Mouse (Mus musculus): ENCODE results near the gene Tmem251. TPM values are rescaled to one million over a fixed set of nuclear protein-coding genes. Genes with fewer than 3 reads are reported as not detected.

Gene Tmem251
- polyA plus RNA-seq, 1 experiment = 3.9 TPM

GRCm38 (mm10) chr12:102705216-102705871 lies 38.2 kb upstream of the Tmem251 start:
- TF ChIP-seq POLR2A (IDR thresholded peaks at IDR 0.05; ENCODE audit: borderline replicate concordance, insufficient read depth, low read length) (no peak; the same call in 1 of the 2 replicates), CTCF (IDR thresholded peaks at IDR 0.05; ENCODE audit: borderline replicate concordance, insufficient read depth, low read depth, low read length) (peak; percentile 72; the same call in 1 of the 2 replicates)
- peak; percentile 89 to 95 for DNase-seq
- peaks cover 14% of the 10 kb centered on the region for H3K4me1 ChIP-seq (ENCODE audit: control insufficient read depth, insufficient read depth, low read length)
- H3K4me3 ChIP-seq (replicated peaks; ENCODE audit: insufficient read depth, low read depth, low read length) = peak overlapping the region; percentile 50
- H3K27me3 ChIP-seq (ENCODE audit: control insufficient read depth, insufficient read depth, low read length) = no peaks in the 10 kb centered on the region
- H3K27ac ChIP-seq (ENCODE audit: insufficient read depth, low read length) = peak overlapping the region; percentile 58
- 2% methylated on average over 45 of the region's 45 CpGs for WGBS

DNA sequence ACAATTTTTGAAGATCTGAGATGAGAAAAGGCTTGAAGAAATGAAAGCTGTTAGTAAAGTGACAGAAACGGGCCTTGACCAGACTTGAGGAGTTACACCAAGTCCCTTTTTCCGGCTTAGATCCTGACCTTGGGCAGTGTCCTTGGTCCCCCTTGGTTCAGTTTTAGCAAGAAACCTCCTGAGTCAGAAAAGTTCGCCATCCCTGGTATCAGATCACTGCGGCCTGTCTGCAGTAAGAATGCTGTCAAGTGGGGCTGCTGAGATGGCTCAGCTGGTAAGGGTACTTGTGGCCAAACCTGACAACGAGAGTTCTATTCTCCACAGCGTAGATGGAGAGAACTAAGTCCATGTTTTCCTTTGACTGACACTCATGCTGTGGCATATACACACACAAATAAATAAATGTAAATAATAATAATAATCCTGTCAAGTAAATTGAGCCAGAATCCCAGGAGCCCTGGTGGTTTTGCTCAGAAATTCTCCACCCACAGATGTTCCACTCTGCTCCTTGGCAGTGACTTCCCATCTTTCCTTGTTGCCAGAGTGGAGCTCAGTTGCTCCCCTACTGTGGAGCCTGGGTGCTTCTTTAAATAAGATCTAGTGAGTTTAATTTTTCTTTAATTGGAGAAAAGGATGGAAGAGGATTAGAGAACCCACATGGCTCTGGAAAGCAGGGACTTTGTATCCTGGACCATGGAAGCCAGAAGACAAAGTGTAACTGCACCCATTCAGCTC lies 37.5 kb upstream of the Tmem251 start:
- no peak for TF ChIP-seq CTCF (IDR thresholded peaks at IDR 0.05; ENCODE audit: borderline replicate concordance, insufficient read depth, low read depth, low read length)
- Histone ChIP-seq H3K27me3 (ENCODE audit: control insufficient read depth, insufficient read depth, low read length) (no peaks in the 10 kb centered on the region), H3K4me3 (replicated peaks; ENCODE audit: insufficient read depth, low read depth, low read length) (no peak overlapping the region), H3K27ac (ENCODE audit: insufficient read depth, low read length) (peak overlapping the region; percentile 58; the same call in 1 of the 2 replicates), H3K4me1 (ENCODE audit: control insufficient read depth, insufficient read depth, low read length) (peaks cover 20% of the 10 kb centered on the region)
- 87% methylated on average over 6 of the region's 6 CpGs for WGBS
- peak in 1 of 2 experiments; percentile 20 for DNase-seq

- no peak overlapping the region for H3K27ac ChIP-seq (ENCODE audit: insufficient read depth, low read length)
- H3K27me3 ChIP-seq (ENCODE audit: control insufficient read depth, insufficient read depth, low read length) = no peaks in the 10 kb centered on the region
- H3K4me1 ChIP-seq (ENCODE audit: control insufficient read depth, insufficient read depth, low read length) = peaks cover 22% of the 10 kb centered on the region; the same call in 1 of the 2 replicates
- H3K4me3 ChIP-seq (replicated peaks; ENCODE audit: insufficient read depth, low read depth, low read length) = no peak overlapping the region
- WGBS = 98% methylated on average over 10 of the region's 10 CpGs
- no peak for TF ChIP-seq POLR2A (IDR thresholded peaks at IDR 0.05; ENCODE audit: borderline replicate concordance, insufficient read depth, low read length)
- no peak for TF ChIP-seq CTCF (IDR thresholded peaks at IDR 0.05; ENCODE audit: borderline replicate concordance, insufficient read depth, low read depth, low read length)
- no peak for DNase-seq
These were observed 36.6 kb upstream of the Tmem251 start for GRCm38 (mm10) chr12:102706833-102707463.

- Histone ChIP-seq H3K4me3 (replicated peaks; ENCODE audit: insufficient read depth, low read depth, low read length) (no peak overlapping the region), H3K4me1 (ENCODE audit: control insufficient read depth, insufficient read depth, low read length) (peaks cover 17% of the 10 kb centered on the region; the same call in 1 of the 2 replicates), H3K27me3 (ENCODE audit: control insufficient read depth, insufficient read depth, low read length) (no peaks in the 10 kb centered on the region), H3K27ac (ENCODE audit: insufficient read depth, low read length) (no peak overlapping the region)
- WGBS = 91% methylated on average over 11 of the region's 11 CpGs
- peak in 1 of 2 experiments; percentile 25 for DNase-seq
- TF ChIP-seq POLR2A (IDR thresholded peaks at IDR 0.05; ENCODE audit: borderline replicate concordance, insufficient read depth, low read length) (no peak), CTCF (IDR thresholded peaks at IDR 0.05; ENCODE audit: borderline replicate concordance, insufficient read depth, low read depth, low read length) (no peak)
These were observed 35.3 kb upstream of the Tmem251 start for GRCm38 (mm10) chr12:102708220-102708619.

- WGBS = 82% methylated on average over 5 of the region's 5 CpGs
- Histone ChIP-seq H3K4me1 (ENCODE audit: control insufficient read depth, insufficient read depth, low read length) (peaks cover 17% of the 10 kb centered on the region; the same call in 1 of the 2 replicates), H3K4me3 (replicated peaks; ENCODE audit: insufficient read depth, low read depth, low read length) (no peak overlapping the region), H3K27me3 (ENCODE audit: control insufficient read depth, insufficient read depth, low read length) (no peaks in the 10 kb centered on the region), H3K27ac (ENCODE audit: insufficient read depth, low read length) (no peak overlapping the region; the same call in 1 of the 2 replicates)
- DNase-seq = peak in 1 of 2 experiments; percentile 12
- TF ChIP-seq POLR2A (IDR thresholded peaks at IDR 0.05; ENCODE audit: borderline replicate concordance, insufficient read depth, low read length) (no peak), CTCF (IDR thresholded peaks at IDR 0.05; ENCODE audit: borderline replicate concordance, insufficient read depth, low read depth, low read length) (no peak)
These were observed 33.7 kb upstream of the Tmem251 start for GRCm38 (mm10) chr12:102709896-102710295.

GRCm38 (mm10) chr12:102710851-102711375 lies 32.6 kb upstream of the Tmem251 start:
- no peak overlapping the region for H3K4me3 ChIP-seq (replicated peaks; ENCODE audit: insufficient read depth, low read depth, low read length)
- 15% methylated on average over 4 of the region's 4 CpGs for WGBS
- TF ChIP-seq CTCF (IDR thresholded peaks at IDR 0.05; ENCODE audit: borderline replicate concordance, insufficient read depth, low read depth, low read length) (no peak; the same call in 1 of the 2 replicates), POLR2A (IDR thresholded peaks at IDR 0.05; ENCODE audit: borderline replicate concordance, insufficient read depth, low read length) (no peak)

DNA sequence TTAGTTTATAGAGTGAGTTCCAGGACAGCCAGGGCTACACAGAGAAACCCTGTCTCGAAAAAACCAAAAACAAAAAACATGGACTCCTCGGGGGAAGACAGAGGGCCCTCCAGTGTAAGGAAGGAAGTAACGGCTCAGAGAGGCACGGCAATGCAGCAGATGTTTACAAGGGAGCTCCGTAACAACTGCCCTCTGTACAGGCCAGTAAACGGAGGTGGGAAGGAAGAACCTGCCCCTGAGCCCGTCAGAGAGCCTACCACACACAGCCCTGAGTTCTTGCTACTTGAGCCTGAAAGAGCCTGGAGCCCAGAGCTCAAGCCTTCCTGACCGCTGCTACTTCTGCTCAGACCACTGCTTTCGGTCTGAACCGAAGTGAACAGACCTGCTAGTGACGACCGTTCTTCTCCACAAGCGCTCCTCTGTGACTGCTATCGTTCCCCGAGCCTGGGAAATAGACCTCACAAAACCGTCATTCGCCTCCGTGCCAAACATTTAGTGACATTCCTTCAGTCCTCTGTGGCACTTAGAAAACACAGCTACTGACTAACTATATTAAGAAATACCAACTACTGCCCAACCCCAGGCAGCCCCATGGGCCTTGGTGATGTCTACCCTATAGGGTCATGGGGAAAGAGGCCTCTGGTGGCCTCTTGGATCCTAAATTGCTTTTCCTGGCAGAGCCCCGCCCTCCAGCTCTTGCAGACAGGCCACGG lies 30.3 kb upstream of the Tmem251 start:
- no peak overlapping the region for H3K27ac ChIP-seq (ENCODE audit: insufficient read depth, low read length)
- H3K27me3 ChIP-seq (ENCODE audit: control insufficient read depth, insufficient read depth, low read length) = no peaks in the 10 kb centered on the region
- WGBS = 89% methylated on average over 20 of the region's 20 CpGs
- DNase-seq = no peak
- no peak overlapping the region for H3K4me3 ChIP-seq (replicated peaks; ENCODE audit: insufficient read depth, low read depth, low read length)
- H3K4me1 ChIP-seq (ENCODE audit: control insufficient read depth, insufficient read depth, low read length) = peaks cover 17% of the 10 kb centered on the region; the same call in 1 of the 2 replicates
- TF ChIP-seq CTCF (IDR thresholded peaks at IDR 0.05; ENCODE audit: borderline replicate concordance, insufficient read depth, low read depth, low read length) = no peak
- no peak for TF ChIP-seq POLR2A (IDR thresholded peaks at IDR 0.05; ENCODE audit: borderline replicate concordance, insufficient read depth, low read length)

More at GRCm38 (mm10) chr12:102710851-102711375, 32.6 kb upstream of the Tmem251 start:
- peak overlapping the region; percentile 8; the same call in 1 of the 2 replicates for H3K27ac ChIP-seq (ENCODE audit: insufficient read depth, low read length)
- no peaks in the 10 kb centered on the region for H3K27me3 ChIP-seq (ENCODE audit: control insufficient read depth, insufficient read depth, low read length)
- peak; percentile 92 to 95 for DNase-seq
- H3K4me1 ChIP-seq (ENCODE audit: control insufficient read depth, insufficient read depth, low read length) = peaks cover 17% of the 10 kb centered on the region; the same call in 1 of the 2 replicates
